Mouse (Mus musculus) small intestine, adult 2 months (tissue): Measurements from ENCODE around the gene Oit1.

ENCODE experiments used
- CTCF ChIP-seq: fragments of 200-500 bp; IDR thresholded peaks from 2 replicates; pipeline ENCODE4 v1.5.1; 2012; ENCODE audit warnings: low read depth, mild to moderate bottlenecking, control low read depth, inconsistent platforms, low read length, moderate library complexity, mixed read lengths; ENCODE audit not compliant: insufficient replicate concordance, insufficient read length; ENCODE audit errors: extremely low read depth
- POLR2A ChIP-seq: fragments of 200-500 bp; IDR thresholded peaks from 2 replicates; pipeline ENCODE4 v1.6.1; 2012; ENCODE audit warnings: low read depth, mild to moderate bottlenecking, control low read depth, inconsistent platforms, low read length, moderate library complexity

- TF ChIP-seq POLR2A = no peak
- TF ChIP-seq CTCF = no peak
Measured at GRCm38 (mm10) chr14:8315169-8315568, 63.4 kb downstream of the Oit1 start.
